Mouse (Mus musculus): Measurements from ENCODE around the gene Pik3ip1.

Pik3ip1 gene

GRCm38 (mm10) chr11:3302792-3303191 lies 27.4 kb upstream of the Pik3ip1 start:
- DNase-seq (ENCODE audit: low spot score), result no peak

- no peak for DNase-seq (ENCODE audit: low spot score)
These were observed 24.4 kb upstream of the Pik3ip1 start for GRCm38 (mm10) chr11:3305821-3306220.

GRCm38 (mm10) chr11:3307875-3308274 lies 22.3 kb upstream of the Pik3ip1 start:
- DNase-seq (ENCODE audit: low spot score), result no peak

- DNase-seq (ENCODE audit: low spot score), result no peak
These were observed 20.3 kb upstream of the Pik3ip1 start for GRCm38 (mm10) chr11:3309884-3310283.

GRCm38 (mm10) chr11:3310789-3311585 lies 19.2 kb upstream of the Pik3ip1 start:
- DNase-seq (ENCODE audit: low spot score), result no peak

GRCm38 (mm10) chr11:3311586-3312347 lies 18.4 kb upstream of the Pik3ip1 start:
- DNase-seq (ENCODE audit: low spot score), result no peak

- no peak for DNase-seq (ENCODE audit: low spot score)
These were observed 16.9 kb upstream of the Pik3ip1 start for GRCm38 (mm10) chr11:3313294-3313693.

GRCm38 (mm10) chr11:3314148-3314547 lies 16.1 kb upstream of the Pik3ip1 start:
- DNase-seq (ENCODE audit: low spot score), result peak; percentile 47

- DNase-seq (ENCODE audit: low spot score), result no peak
These were observed 11.9 kb upstream of the Pik3ip1 start for GRCm38 (mm10) chr11:3318286-3318685.

GRCm38 (mm10) chr11:3328271-3328670 lies 1.9 kb upstream of the Pik3ip1 start:
- no peak for DNase-seq (ENCODE audit: low spot score)

- DNase-seq (ENCODE audit: low spot score), result no peak
These were observed 1.1 kb upstream of the Pik3ip1 start for GRCm38 (mm10) chr11:3328806-3329775.

GRCm38 (mm10) chr11:3330566-3330965 lies 365 bp downstream of the Pik3ip1 start:
- peak; percentile 76 for DNase-seq (ENCODE audit: low spot score)

GRCm38 (mm10) chr11:3330991-3331750 lies 970 bp downstream of the Pik3ip1 start:
- no peak for DNase-seq (ENCODE audit: low spot score)

GRCm38 (mm10) chr11:3331756-3332642 lies 1.8 kb downstream of the Pik3ip1 start:
- peak; percentile 82 for DNase-seq (ENCODE audit: low spot score)

- DNase-seq (ENCODE audit: low spot score), result no peak
These were observed 3.0 kb downstream of the Pik3ip1 start for GRCm38 (mm10) chr11:3333111-3333695.

- no peak for DNase-seq (ENCODE audit: low spot score)
These were observed 4.0 kb downstream of the Pik3ip1 start for GRCm38 (mm10) chr11:3334141-3334710.

GRCm38 (mm10) chr11:3334711-3335316 lies 4.6 kb downstream of the Pik3ip1 start:
- no peak for DNase-seq (ENCODE audit: low spot score)

GRCm38 (mm10) chr11:3335651-3336216 lies 5.5 kb downstream of the Pik3ip1 start:
- no peak for DNase-seq (ENCODE audit: low spot score)

- no peak for DNase-seq (ENCODE audit: low spot score)
These were observed 6.4 kb downstream of the Pik3ip1 start for GRCm38 (mm10) chr11:3336602-3337001.

Data from ovary, postnatal 14 days (tissue).